Mouse (Mus musculus): Measurements from ENCODE around the gene Ncbp1. TPM values are rescaled to one million over a fixed set of nuclear protein-coding genes. Genes with fewer than 3 reads are reported as not detected.
A peak's percentile ranks its signal among the peaks of the same experiment; 100 is the strongest.

Gene Ncbp1
- polyA plus RNA-seq, 1 experiment from 2014 or later: 51.0 TPM

- H3K27me3 ChIP-seq: no peaks in the 10 kb centered on the region
- no peak for TF ChIP-seq CTCF (IDR thresholded peaks at IDR 0.05)
- in situ Hi-C loops (cut with MboI; ENCODE audit: low pct_unique_long_range_greater_than_20kb): no loop called here
- DNase-seq (ENCODE audit: low read depth, low spot score) (no peak), ATAC-seq (no peak)
- ChIA-PET CTCF (interaction anchor here (0.6 kb wide), 1 partner anchor 13 kb away, joined by 3 read pairs; no protein-coding TSS in a partner anchor), POLR2A (no interaction called here)
Measured at GRCm38 (mm10) chr4:46102078-46102769, 36.2 kb upstream of the Ncbp1 start.

GRCm38 (mm10) chr4:46110084-46110483 lies 28.3 kb upstream of the Ncbp1 start:
- no peak for TF ChIP-seq CTCF (IDR thresholded peaks at IDR 0.05)
- ATAC-seq: no peak
- CTCF ChIA-PET: no interaction called here
- in situ Hi-C loops (cut with MboI; ENCODE audit: low pct_unique_long_range_greater_than_20kb): no loop called here
- no peaks in the 10 kb centered on the region for H3K27me3 ChIP-seq
- DNase-seq (ENCODE audit: low read depth, low spot score): no peak
- POLR2A ChIA-PET: no interaction called here

DNA sequence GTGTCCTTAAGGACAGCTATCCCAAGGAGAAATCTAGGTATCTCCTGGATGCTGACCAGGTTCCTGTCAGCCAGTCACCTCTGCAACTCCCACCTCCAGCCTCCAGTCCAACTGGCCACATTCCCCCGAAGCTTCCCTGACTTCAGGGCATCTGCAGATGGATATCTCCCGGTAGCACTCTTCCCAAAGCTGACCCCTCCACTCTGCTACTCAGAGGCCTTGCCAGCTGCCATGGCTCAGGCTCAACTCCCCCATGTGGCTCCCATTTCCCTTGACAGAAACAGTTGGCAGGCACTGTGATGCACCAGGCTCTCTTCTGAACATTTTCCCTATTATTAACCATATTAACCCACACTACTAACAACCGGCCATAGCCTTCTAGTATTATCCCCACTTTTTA lies 27.1 kb upstream of the Ncbp1 start:
- ChIA-PET POLR2A (no interaction called here), CTCF (no interaction called here)
- DNase-seq (ENCODE audit: low read depth, low spot score) (no peak), ATAC-seq (no peak)
- no peak for TF ChIP-seq CTCF (IDR thresholded peaks at IDR 0.05)
- in situ Hi-C loops (cut with MboI; ENCODE audit: low pct_unique_long_range_greater_than_20kb): no loop called here
- H3K27me3 ChIP-seq: no peaks in the 10 kb centered on the region

GRCm38 (mm10) chr4:46115308-46115707 lies 23.1 kb upstream of the Ncbp1 start:
- H3K27me3 ChIP-seq: no peaks in the 10 kb centered on the region
- DNase-seq (ENCODE audit: low read depth, low spot score) (no peak), ATAC-seq (no peak)
- in situ Hi-C loops (cut with MboI; ENCODE audit: low pct_unique_long_range_greater_than_20kb): no loop called here
- no peak for TF ChIP-seq CTCF (IDR thresholded peaks at IDR 0.05)
- POLR2A ChIA-PET: interaction anchor here (0.7 to 1.2 kb wide), 3 partner anchors 66 to 1204 kb away, joined by 3 to 4 read pairs (median 3); no protein-coding TSS in a partner anchor
- CTCF ChIA-PET: interaction anchor here (0.6 kb wide), 1 partner anchor 13 kb away, joined by 3 read pairs; no protein-coding TSS in a partner anchor

- CTCF ChIA-PET: no interaction called here
- POLR2A ChIA-PET: interaction anchor here (0.9 kb wide), 1 partner anchor 68 kb away, joined by 3 read pairs; no protein-coding TSS in a partner anchor
- in situ Hi-C loops (cut with MboI; ENCODE audit: low pct_unique_long_range_greater_than_20kb): no loop called here
Measured at GRCm38 (mm10) chr4:46116544-46117175, 21.8 kb upstream of the Ncbp1 start.

DNA sequence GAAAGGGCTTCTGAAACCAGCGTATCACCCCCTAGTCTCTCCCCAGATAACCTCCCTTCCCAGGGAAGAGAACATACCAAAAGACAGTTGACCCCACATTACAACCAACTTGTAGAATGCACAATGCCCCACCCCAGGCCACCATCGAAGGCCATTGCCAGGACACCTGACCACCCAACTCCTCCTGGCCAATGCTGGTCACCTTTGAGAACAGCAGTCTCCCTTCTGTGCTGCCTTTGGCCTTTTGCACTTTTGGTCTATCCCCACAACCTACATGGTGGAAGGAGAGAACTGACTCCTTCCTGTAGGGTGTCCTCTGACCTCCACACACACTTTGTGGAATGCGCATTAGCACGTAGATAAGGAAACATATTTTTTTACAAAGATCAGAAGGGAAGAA lies 20.9 kb upstream of the Ncbp1 start:
- DNase-seq (ENCODE audit: low read depth, low spot score): no peak
- TF ChIP-seq CTCF (IDR thresholded peaks at IDR 0.05): no peak
- POLR2A ChIA-PET: no interaction called here
- in situ Hi-C loops (cut with MboI; ENCODE audit: low pct_unique_long_range_greater_than_20kb): no loop called here
- CTCF ChIA-PET: no interaction called here
- ATAC-seq: no peak
- H3K27me3 ChIP-seq: no peaks in the 10 kb centered on the region

More at GRCm38 (mm10) chr4:46116544-46117175, 21.8 kb upstream of the Ncbp1 start:
- DNase-seq (ENCODE audit: low read depth, low spot score) (no peak), ATAC-seq (no peak)
- no peaks in the 10 kb centered on the region for H3K27me3 ChIP-seq
- no peak for TF ChIP-seq CTCF (IDR thresholded peaks at IDR 0.05)

DNA sequence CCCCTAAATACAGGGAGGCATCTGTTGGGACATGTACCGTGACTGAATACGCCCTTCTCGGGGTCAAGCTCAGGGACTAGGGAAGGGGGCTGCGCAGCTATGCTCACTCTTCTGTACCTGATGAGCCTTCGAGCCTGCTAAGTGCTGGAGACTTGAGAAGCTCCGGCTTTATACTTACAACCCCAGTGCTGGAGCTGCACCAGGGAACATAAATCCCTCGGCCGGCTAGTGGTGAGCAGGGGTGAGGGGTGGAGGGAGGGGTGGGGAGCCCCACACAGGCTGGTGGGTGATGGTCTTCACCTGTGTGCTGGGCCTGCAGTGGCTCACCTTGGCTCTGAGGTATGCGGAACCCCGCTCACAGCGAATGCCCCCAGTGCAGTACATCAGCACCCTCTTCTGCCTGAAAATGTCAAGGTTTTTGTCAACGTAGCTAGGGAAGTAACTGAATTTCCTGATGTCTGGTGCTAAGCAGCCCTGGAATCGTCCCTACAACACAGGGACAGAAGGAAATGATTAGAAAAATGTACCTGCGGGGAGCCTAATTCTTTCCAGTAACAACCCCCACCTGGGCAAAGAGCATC lies 18.8 kb upstream of the Ncbp1 start:
- in situ Hi-C loops (cut with MboI; ENCODE audit: low pct_unique_long_range_greater_than_20kb): loop anchor here (5.0 kb wide), 1 partner anchor 177 kb away; no protein-coding TSS in a partner anchor
- DNase-seq (ENCODE audit: low read depth, low spot score): no peak
- CTCF ChIA-PET: interaction anchor here (1.8 kb wide), 1 partner anchor 147 kb away, joined by 10 read pairs; no protein-coding TSS in a partner anchor
- ATAC-seq: no peak
- TF ChIP-seq CTCF (IDR thresholded peaks at IDR 0.05): no peak
- no peaks in the 10 kb centered on the region for H3K27me3 ChIP-seq
- POLR2A ChIA-PET: interaction anchor here (0.6 kb wide), 1 partner anchor 161 kb away, joined by 3 read pairs; no protein-coding TSS in a partner anchor

GRCm38 (mm10) chr4:46120767-46121166 lies 17.6 kb upstream of the Ncbp1 start:
- H3K27me3 ChIP-seq: no peaks in the 10 kb centered on the region
- ChIA-PET POLR2A (no interaction called here), CTCF (interaction anchor here (1.3 to 1.5 kb wide), 2 partner anchors 15 to 149 kb away, joined by 3 to 8 read pairs; no protein-coding TSS in a partner anchor)
- in situ Hi-C loops (cut with MboI; ENCODE audit: low pct_unique_long_range_greater_than_20kb): loop anchor here (5.0 kb wide), 1 partner anchor 178 kb away; no protein-coding TSS in a partner anchor
- no peak for TF ChIP-seq CTCF (IDR thresholded peaks at IDR 0.05)
- DNase-seq (ENCODE audit: low read depth, low spot score) (no peak), ATAC-seq (no peak)

GRCm38 (mm10) chr4:46123358-46123757 lies 15.1 kb upstream of the Ncbp1 start:
- ATAC-seq: no peak
- no peak for DNase-seq (ENCODE audit: low read depth, low spot score)
- H3K27me3 ChIP-seq: no peaks in the 10 kb centered on the region
- ChIA-PET CTCF (no interaction called here), POLR2A (no interaction called here)
- in situ Hi-C loops (cut with MboI; ENCODE audit: low pct_unique_long_range_greater_than_20kb): loop anchor here (5.0 kb wide), 1 partner anchor 181 kb away; no protein-coding TSS in a partner anchor
- no peak for TF ChIP-seq CTCF (IDR thresholded peaks at IDR 0.05)

- ChIA-PET CTCF (interaction anchor here (0.7 to 1.2 kb wide), 5 partner anchors 22 to 183 kb away, joined by 3 to 4 read pairs (median 3); no protein-coding TSS in a partner anchor), POLR2A (no interaction called here)
- no peaks in the 10 kb centered on the region for H3K27me3 ChIP-seq
- DNase-seq (ENCODE audit: low read depth, low spot score) (no peak), ATAC-seq (no peak)
- peak; percentile 94 for TF ChIP-seq CTCF (IDR thresholded peaks at IDR 0.05)
- in situ Hi-C loops (cut with MboI; ENCODE audit: low pct_unique_long_range_greater_than_20kb): no loop called here
Measured at GRCm38 (mm10) chr4:46126541-46126940, 11.9 kb upstream of the Ncbp1 start.

Measured in Patski (cell line).